Mouse (Mus musculus) T-helper 1 cell (primary cell): ENCODE data around the gene Pi4ka.

Experiments
- in situ Hi-C: fragments of 300-600 bp; cut with MboI, MseI; formaldehyde crosslinking; loops from one replicate; pipeline ENCODE4 v1.15.1; 2025; ENCODE audit warnings: high pct_unique_total_duplicates

Pi4ka gene

GRCm38 (mm10) chr16:17275721-17276120, 130.4 kb downstream of the Pi4ka start, which contains the start of gene Tmem191c:
Gene Tmem191c (plus strand): TSS chr16:17276077.
- in situ Hi-C loops, result no loop called here

- in situ Hi-C loops, result loop anchor here (5.0 kb wide), 1 partner anchor 65 kb away; the partner anchor contains the start of gene Rimbp3
Measured at GRCm38 (mm10) chr16:17271856-17272255, 134.3 kb downstream of the Pi4ka start.

GRCm38 (mm10) chr16:17271124-17271523, 135.0 kb downstream of the Pi4ka start:
- in situ Hi-C loops, result loop anchor here (5.0 kb wide), 1 partner anchor 64 kb away; the partner anchor contains the start of gene Rimbp3

GRCm38 (mm10) chr16:17269872-17270271, 136.2 kb downstream of the Pi4ka start:
- in situ Hi-C loops, result loop anchor here (5.0 kb wide), 2 partner anchors 63 to 133 kb away; partner anchors contain the start of gene Rimbp3

- in situ Hi-C loops, result loop anchor here (5.0 kb wide), 1 partner anchor 131 kb away; no protein-coding TSS in a partner anchor
Measured at GRCm38 (mm10) chr16:17267937-17268336, 138.2 kb downstream of the Pi4ka start.

- in situ Hi-C loops, result loop anchor here (5.0 kb wide), 1 partner anchor 129 kb away; no protein-coding TSS in a partner anchor
Measured at GRCm38 (mm10) chr16:17266113-17266512, 140.0 kb downstream of the Pi4ka start.

GRCm38 (mm10) chr16:17261341-17261740, 144.8 kb downstream of the Pi4ka start:
- in situ Hi-C loops, result no loop called here

GRCm38 (mm10) chr16:17258917-17259316, 147.2 kb downstream of the Pi4ka start:
- in situ Hi-C loops, result no loop called here

- in situ Hi-C loops, result no loop called here
Measured at GRCm38 (mm10) chr16:17257359-17257821, 148.7 kb downstream of the Pi4ka start.

GRCm38 (mm10) chr16:17255270-17255669, 150.8 kb downstream of the Pi4ka start:
- in situ Hi-C loops, result no loop called here

GRCm38 (mm10) chr16:17254005-17254597, 152.0 kb downstream of the Pi4ka start:
- in situ Hi-C loops, result no loop called here

- in situ Hi-C loops, result no loop called here
Measured at GRCm38 (mm10) chr16:17252841-17253240, 153.3 kb downstream of the Pi4ka start.

- in situ Hi-C loops, result no loop called here
Measured at GRCm38 (mm10) chr16:17252086-17252726, 153.9 kb downstream of the Pi4ka start.

- in situ Hi-C loops, result no loop called here
Measured at GRCm38 (mm10) chr16:17251539-17251938, 154.6 kb downstream of the Pi4ka start.

GRCm38 (mm10) chr16:17249135-17249534, 157.0 kb downstream of the Pi4ka start:
- in situ Hi-C loops, result no loop called here

GRCm38 (mm10) chr16:17247727-17248126, 158.4 kb downstream of the Pi4ka start:
- in situ Hi-C loops, result no loop called here

GRCm38 (mm10) chr16:17244996-17245395, 161.1 kb downstream of the Pi4ka start:
- in situ Hi-C loops, result no loop called here

- in situ Hi-C loops, result no loop called here
Measured at GRCm38 (mm10) chr16:17243731-17244130, 162.4 kb downstream of the Pi4ka start.

GRCm38 (mm10) chr16:17239409-17239808, 166.7 kb downstream of the Pi4ka start:
- in situ Hi-C loops, result loop anchor here (10.0 kb wide), 1 partner anchor 525 kb away; no protein-coding TSS in a partner anchor

GRCm38 (mm10) chr16:17237634-17238033, 168.5 kb downstream of the Pi4ka start:
- in situ Hi-C loops, result loop anchor here (10.0 kb wide), 1 partner anchor 527 kb away; no protein-coding TSS in a partner anchor

- in situ Hi-C loops, result loop anchor here (10.0 kb wide), 1 partner anchor 530 kb away; no protein-coding TSS in a partner anchor
Measured at GRCm38 (mm10) chr16:17234916-17235665, 171.0 kb downstream of the Pi4ka start.

- in situ Hi-C loops, result loop anchor here (10.0 kb wide), 1 partner anchor 530 kb away; no protein-coding TSS in a partner anchor
Measured at GRCm38 (mm10) chr16:17234499-17234895, 171.6 kb downstream of the Pi4ka start.
